Mouse (Mus musculus): ENCODE data around the gene Aup1. TPM values are rescaled to one million over a fixed set of nuclear protein-coding genes. Genes with fewer than 3 reads are reported as not detected.

The Aup1 gene
- polyA plus RNA-seq, 1 experiment from 2014 or later = 148 TPM

DNA sequence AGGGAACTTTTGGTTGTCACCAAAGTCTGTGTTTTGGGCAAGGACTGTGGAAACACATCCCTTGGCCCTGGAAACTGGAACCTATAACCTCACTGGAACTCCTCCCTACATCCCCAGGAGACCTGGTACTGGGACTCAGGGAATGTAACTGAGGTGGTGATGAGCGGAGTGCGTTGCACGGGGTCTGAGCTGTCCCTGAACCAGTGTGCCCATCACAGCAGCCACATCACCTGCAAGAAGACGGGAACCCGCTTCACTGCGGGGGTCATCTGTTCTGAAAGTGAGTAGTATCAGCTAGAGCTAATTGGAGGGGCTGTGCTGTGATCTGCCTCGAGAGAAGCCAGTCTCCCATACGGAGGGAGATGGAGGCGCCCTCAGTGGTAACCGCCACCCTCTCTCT, 5.0 kb upstream of the Aup1 start:
- no peaks in the 10 kb centered on the region for H3K27me3 ChIP-seq (ENCODE audit: control insufficient read depth, insufficient read depth, low read length)
- WGBS = 72% methylated on average over 10 of the region's 10 CpGs
- peaks cover 14% of the 10 kb centered on the region for H3K4me1 ChIP-seq (ENCODE audit: control insufficient read depth, insufficient read depth, low read length)
- no peak overlapping the region for H3K4me3 ChIP-seq (ENCODE audit: low read length)
- no peaks in the 10 kb centered on the region for H3K9me3 ChIP-seq (replicated peaks; ENCODE audit: control insufficient read depth, low read length)
- ATAC-seq (replicated peaks; ENCODE audit: extremely low read depth, insufficient read depth, low FRiP score) = no peak
- H3K4me2 ChIP-seq (ENCODE audit: low read depth, low read length) = no peak overlapping the region
- H3K27ac ChIP-seq (ENCODE audit: low read length) = no peak overlapping the region
- peaks cover 14% of the 10 kb centered on the region; the same call in 1 of the 2 replicates for H3K36me3 ChIP-seq (ENCODE audit: control insufficient read depth, insufficient read depth)
- H3K9ac ChIP-seq (ENCODE audit: low read length) = no peak overlapping the region

DNA sequence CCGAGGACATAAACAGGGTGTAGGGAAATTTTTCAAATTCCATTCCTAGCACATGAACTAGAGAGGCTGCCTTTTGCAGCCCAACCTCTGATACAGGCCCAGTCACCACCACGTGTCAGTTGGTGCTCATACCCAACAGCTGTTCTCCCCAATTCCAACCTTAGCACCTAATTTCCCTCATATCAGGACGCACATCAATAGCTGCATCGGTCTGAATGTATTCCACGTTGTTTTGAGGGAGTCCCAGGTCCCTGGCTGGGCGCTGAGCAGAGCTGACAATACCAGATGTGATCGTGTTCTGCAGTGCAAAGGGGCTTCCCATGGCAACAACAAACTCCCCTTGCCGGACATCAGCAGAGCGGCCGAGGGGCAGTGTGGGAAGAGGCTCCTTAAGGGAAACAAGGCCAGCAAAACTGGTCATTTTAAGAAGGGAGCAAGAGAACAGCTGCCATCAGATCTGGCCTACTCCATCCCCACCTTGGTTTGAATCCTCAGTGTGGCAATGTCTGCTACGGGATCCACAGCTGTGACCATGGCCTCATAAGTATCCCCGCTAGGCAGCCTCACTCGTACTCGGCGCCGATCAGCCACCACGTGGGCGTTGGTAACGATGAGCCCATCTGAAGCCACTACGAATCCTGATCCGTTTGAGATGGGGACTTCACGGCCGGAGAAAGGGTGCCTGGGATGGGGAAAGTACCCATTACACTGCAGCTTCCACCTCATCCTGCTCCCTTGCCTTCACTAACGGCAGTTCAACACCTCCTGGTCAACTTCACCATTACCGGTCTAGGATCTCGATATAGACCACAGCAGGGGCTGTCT, 973 bp upstream of the Aup1 start:
- Histone ChIP-seq H3K27me3 (ENCODE audit: control insufficient read depth, insufficient read depth, low read length) (no peaks in the 10 kb centered on the region), H3K9ac (ENCODE audit: low read length) (peak overlapping the region; percentile 88), H3K4me3 (ENCODE audit: low read length) (peak overlapping the region; percentile 73), H3K4me1 (ENCODE audit: control insufficient read depth, insufficient read depth, low read length) (peaks cover 22% of the 10 kb centered on the region), H3K9me3 (replicated peaks; ENCODE audit: control insufficient read depth, low read length) (no peaks in the 10 kb centered on the region), H3K4me2 (ENCODE audit: low read depth, low read length) (peak overlapping the region; percentile 96), H3K27ac (ENCODE audit: low read length) (peak overlapping the region; percentile 89), H3K36me3 (ENCODE audit: control insufficient read depth, insufficient read depth) (peaks cover 30% of the 10 kb centered on the region)
- WGBS = 2% methylated on average over 26 of the region's 26 CpGs
- ATAC-seq (replicated peaks; ENCODE audit: extremely low read depth, insufficient read depth, low FRiP score) = peak; percentile 1; the same call in 1 of the 2 replicates

DNA sequence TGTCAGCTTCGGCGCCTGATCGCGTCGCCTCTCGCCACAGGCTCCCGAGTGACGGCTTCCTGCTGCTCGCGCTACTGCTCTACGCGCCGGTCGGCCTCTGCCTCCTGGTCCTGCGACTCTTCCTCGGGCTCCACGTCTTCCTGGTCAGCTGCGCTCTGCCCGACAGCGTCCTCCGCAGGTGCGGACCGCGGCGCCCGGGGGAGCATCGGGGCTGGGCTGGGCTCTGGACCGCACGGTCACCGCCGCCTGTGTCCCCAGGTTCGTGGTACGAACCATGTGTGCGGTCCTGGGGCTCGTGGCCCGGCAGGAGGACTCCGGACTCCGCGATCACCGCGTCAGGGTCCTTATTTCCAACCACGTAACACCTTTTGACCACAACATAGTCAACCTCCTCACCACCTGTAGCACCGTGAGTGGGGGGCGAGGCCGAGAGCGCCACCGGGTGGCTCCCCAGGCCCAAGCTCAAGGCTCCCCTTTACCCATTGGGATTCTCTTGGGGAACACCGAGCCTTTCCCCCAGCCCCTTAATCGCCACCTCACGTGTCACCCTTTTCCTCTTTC, 630 bp downstream of the Aup1 start, which contains the start of gene Htra2:
Htra2 (minus strand) TSS at position 403 of the 561 bp plus-strand sequence.
- Histone ChIP-seq H3K4me1 (ENCODE audit: control insufficient read depth, insufficient read depth, low read length) (peaks cover 22% of the 10 kb centered on the region), H3K27me3 (ENCODE audit: control insufficient read depth, insufficient read depth, low read length) (peaks cover under 1% of the 10 kb centered on the region; the same call in 1 of the 2 replicates), H3K9me3 (replicated peaks; ENCODE audit: control insufficient read depth, low read length) (no peaks in the 10 kb centered on the region), H3K4me2 (ENCODE audit: low read depth, low read length) (peak within 1 kb of the TSS; percentile 96), H3K36me3 (ENCODE audit: control insufficient read depth, insufficient read depth) (peaks cover 30% of the 10 kb centered on the region), H3K4me3 (ENCODE audit: low read length) (peak within 1 kb of the TSS; percentile 73), H3K27ac (ENCODE audit: low read length) (peak within 1 kb of the TSS; percentile 89), H3K9ac (ENCODE audit: low read length) (peak within 1 kb of the TSS; percentile 88)
- under 1% methylated on average over 50 of the region's 50 CpGs for WGBS
- ATAC-seq (replicated peaks; ENCODE audit: extremely low read depth, insufficient read depth, low FRiP score) = peak; percentile 37

DNA sequence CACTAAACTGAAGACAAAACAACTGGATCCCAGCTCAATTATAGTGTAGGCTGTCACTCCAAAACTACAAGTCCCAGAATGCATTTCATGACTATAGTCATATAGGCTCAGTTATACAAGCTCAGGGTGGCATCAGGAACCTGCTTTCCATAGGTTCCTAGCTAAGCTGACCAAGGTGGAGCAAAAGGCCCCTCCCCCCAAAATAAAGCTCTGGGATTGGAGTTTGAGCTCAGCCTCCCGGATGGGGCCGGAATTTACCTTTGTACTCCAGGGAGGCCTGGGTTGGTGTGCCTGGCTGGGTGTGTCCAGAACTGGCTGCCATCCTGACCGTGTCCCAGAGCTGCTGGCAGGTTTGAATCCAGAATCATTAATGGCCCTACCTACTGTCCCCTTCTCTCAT, 3.5 kb downstream of the Aup1 start, which contains the start of gene Dqx1:
Dqx1 (plus strand) TSS at position 55 of the 400 bp plus-strand sequence.
- H3K4me1 ChIP-seq (ENCODE audit: control insufficient read depth, insufficient read depth, low read length) = peaks cover 17% of the 10 kb centered on the region
- no peaks in the 10 kb centered on the region for H3K9me3 ChIP-seq (replicated peaks; ENCODE audit: control insufficient read depth, low read length)
- peaks cover 25% of the 10 kb centered on the region for H3K27me3 ChIP-seq (ENCODE audit: control insufficient read depth, insufficient read depth, low read length)
- H3K4me3 ChIP-seq (ENCODE audit: low read length) = no peak within 1 kb of the TSS
- H3K9ac ChIP-seq (ENCODE audit: low read length) = no peak within 1 kb of the TSS
- H3K36me3 ChIP-seq (ENCODE audit: control insufficient read depth, insufficient read depth) = peaks cover 16% of the 10 kb centered on the region
- no peak within 1 kb of the TSS for H3K4me2 ChIP-seq (ENCODE audit: low read depth, low read length)
- 55% methylated on average over 3 of the region's 3 CpGs for WGBS
- H3K27ac ChIP-seq (ENCODE audit: low read length) = no peak within 1 kb of the TSS
- no peak for ATAC-seq (replicated peaks; ENCODE audit: extremely low read depth, insufficient read depth, low FRiP score)

DNA sequence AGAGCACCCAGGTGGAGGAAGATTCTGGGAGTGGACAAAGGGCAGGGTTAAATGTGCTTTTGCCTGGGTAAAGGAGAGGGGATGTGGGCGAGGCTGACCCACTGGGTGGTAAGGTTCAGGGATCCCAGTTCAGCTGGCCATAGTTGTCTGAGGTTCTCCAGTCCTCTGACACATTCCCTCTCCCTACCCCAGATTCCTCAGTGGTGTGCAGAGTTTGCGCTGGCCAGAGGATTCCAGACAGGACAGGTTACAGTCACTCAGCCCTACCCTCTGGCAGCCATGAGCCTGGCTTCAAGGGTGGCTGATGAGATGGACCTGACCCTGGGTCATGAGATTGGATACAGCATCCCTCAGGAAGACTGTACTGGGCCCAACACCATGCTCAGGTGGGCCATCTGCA, 4.4 kb downstream of the Aup1 start:
- Histone ChIP-seq H3K27me3 (ENCODE audit: control insufficient read depth, insufficient read depth, low read length) (peaks cover 34% of the 10 kb centered on the region), H3K4me1 (ENCODE audit: control insufficient read depth, insufficient read depth, low read length) (peaks cover 9% of the 10 kb centered on the region), H3K4me3 (ENCODE audit: low read length) (no peak overlapping the region), H3K36me3 (ENCODE audit: control insufficient read depth, insufficient read depth) (peaks cover 16% of the 10 kb centered on the region), H3K27ac (ENCODE audit: low read length) (no peak overlapping the region), H3K9me3 (replicated peaks; ENCODE audit: control insufficient read depth, low read length) (no peaks in the 10 kb centered on the region), H3K9ac (ENCODE audit: low read length) (no peak overlapping the region), H3K4me2 (ENCODE audit: low read depth, low read length) (no peak overlapping the region)
- no peak for ATAC-seq (replicated peaks; ENCODE audit: extremely low read depth, insufficient read depth, low FRiP score)
- WGBS = 77% methylated on average over 2 of the region's 2 CpGs

DNA sequence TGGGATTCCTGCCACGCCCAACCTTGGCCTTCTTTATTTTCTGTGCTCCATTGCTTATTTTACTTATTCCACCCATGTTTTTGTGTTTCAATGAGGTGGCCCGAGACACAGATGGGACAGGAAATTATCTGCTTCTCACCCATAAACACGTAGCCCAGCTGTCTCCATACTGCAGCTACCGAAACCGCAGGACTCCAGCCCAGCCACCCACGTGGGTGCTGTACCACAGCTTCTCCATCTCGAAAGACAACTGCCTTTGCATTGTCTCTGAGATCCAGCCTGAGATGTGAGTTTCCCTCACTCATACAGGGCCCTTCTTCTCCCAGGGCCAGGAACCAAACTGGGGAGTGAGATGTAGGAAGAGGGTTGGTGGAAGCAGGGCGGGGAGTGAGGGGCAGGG, 11.7 kb downstream of the Aup1 start:
- H3K9ac ChIP-seq (ENCODE audit: low read length) = no peak overlapping the region
- no peaks in the 10 kb centered on the region for H3K9me3 ChIP-seq (replicated peaks; ENCODE audit: control insufficient read depth, low read length)
- no peak overlapping the region for H3K4me2 ChIP-seq (ENCODE audit: low read depth, low read length)
- no peak overlapping the region for H3K4me3 ChIP-seq (ENCODE audit: low read length)
- peaks cover 95% of the 10 kb centered on the region for H3K27me3 ChIP-seq (ENCODE audit: control insufficient read depth, insufficient read depth, low read length)
- H3K36me3 ChIP-seq (ENCODE audit: control insufficient read depth, insufficient read depth) = no peaks in the 10 kb centered on the region
- no peak for ATAC-seq (replicated peaks; ENCODE audit: extremely low read depth, insufficient read depth, low FRiP score)
- 37% methylated on average over 8 of the region's 8 CpGs for WGBS
- H3K27ac ChIP-seq (ENCODE audit: low read length) = no peak overlapping the region
- H3K4me1 ChIP-seq (ENCODE audit: control insufficient read depth, insufficient read depth, low read length) = peaks cover 9% of the 10 kb centered on the region; the same call in 1 of the 2 replicates

DNA sequence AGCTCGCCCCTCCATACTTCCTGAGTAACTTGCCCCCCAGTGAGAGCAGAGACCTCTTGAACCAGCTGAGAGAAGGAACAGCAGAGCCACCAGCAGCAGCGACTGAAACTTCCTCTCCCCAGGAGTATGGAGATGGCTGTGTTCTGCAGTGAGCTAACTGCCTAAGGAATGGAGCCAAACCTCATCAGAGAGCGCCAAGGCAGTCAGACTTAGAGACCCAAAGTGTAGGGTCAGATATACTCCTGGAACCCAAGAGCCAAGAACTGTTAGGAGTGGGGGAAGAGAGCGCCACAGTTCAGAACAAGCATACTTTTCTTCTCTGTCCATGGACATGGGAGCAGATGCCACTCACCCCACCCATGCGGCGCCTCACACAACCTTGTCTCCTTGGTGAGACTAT, 12.1 kb downstream of the Aup1 start:
- Histone ChIP-seq H3K4me2 (ENCODE audit: low read depth, low read length) (no peak overlapping the region), H3K4me3 (ENCODE audit: low read length) (no peak overlapping the region), H3K4me1 (ENCODE audit: control insufficient read depth, insufficient read depth, low read length) (peaks cover 12% of the 10 kb centered on the region; the same call in 1 of the 2 replicates), H3K9me3 (replicated peaks; ENCODE audit: control insufficient read depth, low read length) (no peaks in the 10 kb centered on the region), H3K27me3 (ENCODE audit: control insufficient read depth, insufficient read depth, low read length) (peaks cover 96% of the 10 kb centered on the region), H3K27ac (ENCODE audit: low read length) (no peak overlapping the region), H3K9ac (ENCODE audit: low read length) (no peak overlapping the region), H3K36me3 (ENCODE audit: control insufficient read depth, insufficient read depth) (no peaks in the 10 kb centered on the region)
- WGBS = 26% methylated on average over 6 of the region's 6 CpGs
- no peak for ATAC-seq (replicated peaks; ENCODE audit: extremely low read depth, insufficient read depth, low FRiP score)

DNA sequence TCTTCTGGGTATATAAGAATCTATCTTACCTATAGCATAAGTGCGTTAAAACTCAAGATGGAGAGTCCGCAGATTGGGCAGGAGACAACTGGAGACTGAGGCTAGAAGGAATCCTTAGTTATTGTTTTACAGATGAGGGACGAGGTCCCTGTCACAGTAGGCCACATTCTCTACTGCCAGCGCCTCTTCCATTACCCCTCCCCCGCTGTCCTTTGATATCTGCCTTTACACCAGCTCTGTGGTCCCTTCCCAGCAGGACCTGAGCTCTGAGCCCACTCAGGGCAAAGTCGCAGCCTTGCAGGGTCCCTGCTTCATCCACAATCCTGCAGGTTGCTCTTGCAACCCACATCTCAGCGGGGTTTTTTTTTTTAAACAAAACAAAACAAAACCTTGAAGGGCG, 13.9 kb downstream of the Aup1 start:
- no peak overlapping the region for H3K9ac ChIP-seq (ENCODE audit: low read length)

More for the DNA sequence above, 13.9 kb downstream of the Aup1 start:
- no peak for ATAC-seq (replicated peaks; ENCODE audit: extremely low read depth, insufficient read depth, low FRiP score)
- no peaks in the 10 kb centered on the region for H3K36me3 ChIP-seq (ENCODE audit: control insufficient read depth, insufficient read depth)
- H3K4me2 ChIP-seq (ENCODE audit: low read depth, low read length) = peak overlapping the region; percentile 56
- H3K9me3 ChIP-seq (replicated peaks; ENCODE audit: control insufficient read depth, low read length) = no peaks in the 10 kb centered on the region
- H3K27ac ChIP-seq (ENCODE audit: low read length) = no peak overlapping the region
- H3K27me3 ChIP-seq (ENCODE audit: control insufficient read depth, insufficient read depth, low read length) = peaks cover 95% of the 10 kb centered on the region
- H3K4me3 ChIP-seq (ENCODE audit: low read length) = peak overlapping the region; percentile 29
- 9% methylated on average over 8 of the region's 8 CpGs for WGBS
- H3K4me1 ChIP-seq (ENCODE audit: control insufficient read depth, insufficient read depth, low read length) = peaks cover 12% of the 10 kb centered on the region; the same call in 1 of the 2 replicates

All from heart, embryonic 16.5 days (tissue).